Mouse (Mus musculus) myocyte (in vitro differentiated cells): ENCODE data around the gene Pih1d1. TPM values are rescaled to one million over a fixed set of nuclear protein-coding genes. Genes with fewer than 3 reads are reported as not detected.
"Not testable (repeated sequence)": the region's sequence is repeated elsewhere in the genome, so short reads cannot be mapped to it uniquely, and the experiment has no call there.

Experiments used
- H3K27me3 ChIP-seq: one replicate; pipeline ENCODE4 v1.6.1; 2011; ENCODE audit not compliant: control insufficient read depth, insufficient read depth, insufficient read length
- H3K36me3 ChIP-seq: one replicate; pipeline ENCODE4 v1.6.1; 2011; ENCODE audit not compliant: control insufficient read depth, insufficient read depth
- H3K4me2 ChIP-seq: one replicate; pipeline ENCODE4 v1.6.1; 2011; ENCODE audit warnings: low read depth, control low read depth
- H3K4me3 ChIP-seq: one replicate; pipeline ENCODE4 v1.5.1; 2011; ENCODE audit warnings: mild to moderate bottlenecking, control low read depth, moderate library complexity
- H3K79me2 ChIP-seq: one replicate; pipeline ENCODE4 v1.6.1; 2011; ENCODE audit not compliant: control insufficient read depth, insufficient read depth
- H3ac ChIP-seq: one replicate; pipeline ENCODE4 v1.6.1; 2011; ENCODE audit not compliant: control insufficient read depth, insufficient read length
- CEBPB ChIP-seq: IDR thresholded peaks from 2 replicates; pipeline ENCODE4 v1.6.1; 2011; ENCODE audit warnings: mild to moderate bottlenecking, moderate library complexity; ENCODE audit not compliant: poor library complexity, insufficient read depth, severe bottlenecking
- E2F4 ChIP-seq: IDR thresholded peaks from one replicate; pipeline ENCODE4 v1.6.1; 2011; ENCODE audit warnings: mild to moderate bottlenecking, control low read depth, moderate library complexity; ENCODE audit not compliant: insufficient read depth
- MAX ChIP-seq: IDR thresholded peaks from one replicate; pipeline ENCODE4 v1.6.1; 2011; ENCODE audit warnings: low read depth, mild to moderate bottlenecking, control low read depth
- MYOD1 ChIP-seq, 3 experiments: IDR thresholded peaks; one replicate each; pipeline ENCODE4 v1.6.1; 2011; ENCODE audit warnings: control low read depth in 2 of 3, low read depth in 2 of 3, mild to moderate bottlenecking in 2 of 3, moderate library complexity in 1 of 3; ENCODE audit not compliant: insufficient read length in 2 of 3, control insufficient read depth in 1 of 3
- MYOG ChIP-seq, 3 experiments: IDR thresholded peaks; one replicate each; pipeline ENCODE4 v1.6.1; 2011; ENCODE audit warnings: control low read depth in 2 of 3, low read depth in 2 of 3, mild to moderate bottlenecking in 2 of 3; ENCODE audit not compliant: insufficient read length in 2 of 3, control insufficient read depth in 1 of 3, insufficient read depth in 1 of 3
- POLR2A ChIP-seq: IDR thresholded peaks from one replicate; pipeline ENCODE4 v1.6.1; 2011; ENCODE audit warnings: low read depth, mild to moderate bottlenecking, control low read depth, moderate library complexity; ENCODE audit not compliant: insufficient read length
- POLR2AphosphoS2 ChIP-seq: IDR thresholded peaks from one replicate; pipeline ENCODE4 v1.6.1; 2011; ENCODE audit warnings: low read depth, control low read depth; ENCODE audit not compliant: insufficient read length
- REST ChIP-seq: IDR thresholded peaks from one replicate; pipeline ENCODE4 v1.6.1; 2011; ENCODE audit warnings: mild to moderate bottlenecking, control low read depth, moderate library complexity; ENCODE audit not compliant: insufficient read depth, insufficient read length
- SRF ChIP-seq: IDR thresholded peaks from one replicate; pipeline ENCODE4 v1.6.1; 2011; ENCODE audit warnings: low read depth; ENCODE audit not compliant: control insufficient read depth, insufficient read length
- TCF12 ChIP-seq: IDR thresholded peaks from one replicate; pipeline ENCODE4 v1.6.1; 2011; ENCODE audit warnings: mild to moderate bottlenecking, control low read depth; ENCODE audit not compliant: poor library complexity, insufficient read depth, severe bottlenecking
- TCF3 ChIP-seq: IDR thresholded peaks from one replicate; pipeline ENCODE4 v1.6.1; 2011; ENCODE audit warnings: low read depth, control low read depth; ENCODE audit not compliant: insufficient read length
- USF1 ChIP-seq: IDR thresholded peaks from one replicate; pipeline ENCODE4 v1.6.1; 2011; ENCODE audit warnings: low read depth, mild to moderate bottlenecking, control low read depth, moderate library complexity
- polyA plus RNA-seq: library from polyadenylated mRNA; unstranded; fragments of >200 nt; fragmentation: generic; extraction: Trizol; gene quantifications from one replicate; pipeline ENCODE4 v1.2.1, GENCODE M21; 2012; ENCODE audit warnings: missing spikeins

The Pih1d1 gene
- polyA plus RNA-seq, 1 experiment = 81.9 TPM

- Histone ChIP-seq H3K27me3 (no peaks in the 10 kb centered on the region), H3K79me2 (no peaks in the 10 kb centered on the region), H3ac (no peak overlapping the region), H3K4me3 (no peak overlapping the region), H3K36me3 (peaks cover 4% of the 10 kb centered on the region), H3K4me2 (no peak overlapping the region)
- TF ChIP-seq REST = no peak
- TF ChIP-seq MYOD1 (IDR thresholded peaks at IDR 0.05; ENCODE audit: control insufficient read depth in 1 of 3, insufficient read length in 2 of 3, low read depth in 2 of 3) = no peak
- TF ChIP-seq MYOG (IDR thresholded peaks at IDR 0.05; ENCODE audit: control insufficient read depth in 1 of 3, insufficient read depth in 1 of 3, insufficient read length in 2 of 3, low read depth in 2 of 3) = no peak
- no peak for TF ChIP-seq TCF3
- TF ChIP-seq POLR2A = no peak
- TF ChIP-seq POLR2AphosphoS2 = no peak
- no peak for TF ChIP-seq USF1
- TF ChIP-seq CEBPB = no peak
These were observed 6.2 kb upstream of the Pih1d1 start for GRCm38 (mm10) chr7:45147899-45148298.

GRCm38 (mm10) chr7:45148534-45149098 is 5.5 kb upstream of the Pih1d1 start:
- no peak for TF ChIP-seq REST
- TF ChIP-seq SRF = no peak
- TF ChIP-seq CEBPB = no peak
- TF ChIP-seq MAX = no peak
- no peak for TF ChIP-seq MYOG (IDR thresholded peaks at IDR 0.05; ENCODE audit: control insufficient read depth in 1 of 3, insufficient read depth in 1 of 3, insufficient read length in 2 of 3, low read depth in 2 of 3)
- TF ChIP-seq POLR2A = no peak
- TF ChIP-seq TCF3 = no peak
- no peak for TF ChIP-seq MYOD1 (IDR thresholded peaks at IDR 0.05; ENCODE audit: control insufficient read depth in 1 of 3, insufficient read length in 2 of 3, low read depth in 2 of 3)
- Histone ChIP-seq H3K4me2 (no peak overlapping the region), H3K79me2 (peaks cover 3% of the 10 kb centered on the region), H3K27me3 (no peaks in the 10 kb centered on the region), H3K4me3 (no peak overlapping the region), H3K36me3 (peaks cover 4% of the 10 kb centered on the region), H3ac (no peak overlapping the region)

GRCm38 (mm10) chr7:45149545-45149944 is 4.6 kb upstream of the Pih1d1 start:
- Histone ChIP-seq H3K4me3 (no peak overlapping the region), H3ac (no peak overlapping the region), H3K27me3 (no peaks in the 10 kb centered on the region), H3K4me2 (no peak overlapping the region), H3K79me2 (peaks cover 3% of the 10 kb centered on the region), H3K36me3 (no peaks in the 10 kb centered on the region)
- no peak for TF ChIP-seq USF1
- no peak for TF ChIP-seq MYOG (IDR thresholded peaks at IDR 0.05; ENCODE audit: control insufficient read depth in 1 of 3, insufficient read depth in 1 of 3, insufficient read length in 2 of 3, low read depth in 2 of 3)
- no peak for TF ChIP-seq MAX
- no peak for TF ChIP-seq REST
- TF ChIP-seq E2F4 = no peak
- no peak for TF ChIP-seq MYOD1 (IDR thresholded peaks at IDR 0.05; ENCODE audit: control insufficient read depth in 1 of 3, insufficient read length in 2 of 3, low read depth in 2 of 3)
- TF ChIP-seq TCF3 = no peak
- TF ChIP-seq POLR2A = no peak
- no peak for TF ChIP-seq TCF12
- no peak for TF ChIP-seq POLR2AphosphoS2
- TF ChIP-seq CEBPB = no peak
- TF ChIP-seq SRF = no peak

GRCm38 (mm10) chr7:45150321-45150720 is 3.8 kb upstream of the Pih1d1 start:
- no peaks in the 10 kb centered on the region for H3K36me3 ChIP-seq
- TF ChIP-seq TCF12 (no peak), REST (no peak)
- H3K27me3 ChIP-seq = no peaks in the 10 kb centered on the region
- H3K4me2 ChIP-seq = no peak overlapping the region
- H3ac ChIP-seq = no peak overlapping the region
- H3K79me2 ChIP-seq = peaks cover 3% of the 10 kb centered on the region
- no peak overlapping the region for H3K4me3 ChIP-seq

GRCm38 (mm10) chr7:45151303-45151702 is 2.8 kb upstream of the Pih1d1 start:
- Histone ChIP-seq H3K79me2 (peaks cover 3% of the 10 kb centered on the region), H3K4me3 (no peak overlapping the region), H3K36me3 (no peaks in the 10 kb centered on the region), H3K4me2 (no peak overlapping the region), H3K27me3 (no peaks in the 10 kb centered on the region), H3ac (no peak overlapping the region)
- TF ChIP-seq POLR2A (no peak), REST (no peak), TCF3 (no peak), CEBPB (no peak), POLR2AphosphoS2 (no peak), USF1 (no peak), MAX (no peak), MYOG (IDR thresholded peaks at IDR 0.05; ENCODE audit: control insufficient read depth in 1 of 3, insufficient read depth in 1 of 3, insufficient read length in 2 of 3, low read depth in 2 of 3) (no peak), E2F4 (no peak), SRF (no peak), MYOD1 (IDR thresholded peaks at IDR 0.05; ENCODE audit: control insufficient read depth in 1 of 3, insufficient read length in 2 of 3, low read depth in 2 of 3) (no peak), TCF12 (no peak)

GRCm38 (mm10) chr7:45153052-45153451 is 1.1 kb upstream of the Pih1d1 start:
- not testable (repeated sequence) for H3K36me3 ChIP-seq, H3K27me3 ChIP-seq, H3ac ChIP-seq, H3K79me2 ChIP-seq
- peak overlapping the region; percentile 97 for H3K4me2 ChIP-seq
- peak overlapping the region; percentile 86 for H3K4me3 ChIP-seq
